Mouse (Mus musculus) C2C12 (cell line): Measurements from ENCODE around the gene Fbxo31.

ENCODE experiments used
- CTCF ChIP-seq: IDR thresholded peaks from one replicate; pipeline ENCODE4 v1.5.1; 2011; ENCODE audit not compliant: control insufficient read depth, insufficient read depth, insufficient read length
- FOSL1 ChIP-seq: IDR thresholded peaks from one replicate; pipeline ENCODE4 v1.8.0; 2011; ENCODE audit warnings: mild to moderate bottlenecking, low read length; ENCODE audit not compliant: poor library complexity, insufficient read depth, severe bottlenecking

- TF ChIP-seq FOSL1 (no peak), CTCF (peak; percentile 84)
These were observed 65.2 kb downstream of the Fbxo31 start for GRCm38 (mm10) chr8:121513429-121513828.
